Mouse (Mus musculus): ENCODE results near the gene Wdfy4. TPM values are rescaled to one million over a fixed set of nuclear protein-coding genes. Genes with fewer than 3 reads are reported as not detected.
A peak's percentile ranks its signal among the peaks of the same experiment; 100 is the strongest.

The Wdfy4 gene
- polyA plus RNA-seq, 1 experiment from 2014 or later, result 0.01 TPM

DNA sequence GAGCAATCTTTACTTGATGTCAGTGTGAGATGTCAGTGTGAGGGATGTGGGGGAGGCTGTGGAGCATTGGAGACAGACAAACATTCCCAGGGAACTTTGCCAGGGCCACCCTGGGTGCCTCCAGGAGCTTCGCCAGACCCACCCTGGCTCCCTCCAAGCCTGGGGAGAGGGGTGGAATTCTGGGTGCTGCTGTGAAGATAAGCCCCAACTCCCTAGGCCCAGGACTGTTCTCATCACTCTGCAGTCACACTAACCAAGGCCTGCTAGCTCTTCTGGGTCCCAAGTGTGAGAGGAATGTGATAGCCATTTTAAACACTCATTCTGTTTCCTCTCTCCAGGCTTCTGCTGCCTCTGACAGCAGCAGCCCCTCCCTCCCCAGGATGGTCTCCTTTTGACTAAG is 177.7 kb downstream of the Wdfy4 start:
- H3K9ac ChIP-seq, result no peak overlapping the region
- WGBS, result 94% methylated on average over 1 of the region's 1 CpGs
- H3K4me2 ChIP-seq, result no peak overlapping the region
- H3K27me3 ChIP-seq, result no peaks in the 10 kb centered on the region
- ATAC-seq, result no peak
- H3K27ac ChIP-seq, result no peak overlapping the region
- H3K4me1 ChIP-seq, result no peaks in the 10 kb centered on the region
- no peaks in the 10 kb centered on the region for H3K36me3 ChIP-seq (ENCODE audit: poor library complexity, severe bottlenecking)
- H3K9me3 ChIP-seq (replicated peaks), result 0 out of 2 replicates have a peak, but pooled peaks cover 4% of the 10 kb centered on the region
- H3K4me3 ChIP-seq, result no peak overlapping the region

DNA sequence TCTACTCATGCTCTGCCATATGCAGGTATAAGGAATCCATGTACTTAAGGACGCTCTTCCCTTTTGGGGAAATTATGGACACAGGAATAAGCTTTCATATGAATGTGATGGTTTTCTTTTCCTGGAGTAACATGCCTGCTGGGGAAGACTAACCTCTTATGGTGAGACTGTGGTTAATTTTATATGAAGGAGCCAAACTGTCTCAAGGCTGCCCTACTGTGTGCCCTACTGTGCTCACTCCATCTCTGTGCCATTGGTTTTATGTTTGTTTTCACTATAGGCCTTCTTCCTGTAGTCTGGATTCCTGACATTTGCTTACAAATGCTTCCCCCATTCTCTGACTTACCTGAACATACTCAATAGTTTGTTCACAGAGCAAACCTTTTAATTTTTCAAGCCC is 180.2 kb downstream of the Wdfy4 start:
- no peak overlapping the region for H3K4me2 ChIP-seq
- H3K27ac ChIP-seq, result no peak overlapping the region
- no peaks in the 10 kb centered on the region for H3K36me3 ChIP-seq (ENCODE audit: poor library complexity, severe bottlenecking)
- no peaks in the 10 kb centered on the region for H3K27me3 ChIP-seq
- 94% methylated on average over 1 of the region's 1 CpGs for WGBS
- H3K4me3 ChIP-seq, result no peak overlapping the region
- peaks cover 5% of the 10 kb centered on the region for H3K4me1 ChIP-seq
- H3K9me3 ChIP-seq (replicated peaks), result 0 out of 2 replicates have a peak, but pooled peaks cover 4% of the 10 kb centered on the region
- no peak for ATAC-seq
- H3K9ac ChIP-seq, result no peak overlapping the region

DNA sequence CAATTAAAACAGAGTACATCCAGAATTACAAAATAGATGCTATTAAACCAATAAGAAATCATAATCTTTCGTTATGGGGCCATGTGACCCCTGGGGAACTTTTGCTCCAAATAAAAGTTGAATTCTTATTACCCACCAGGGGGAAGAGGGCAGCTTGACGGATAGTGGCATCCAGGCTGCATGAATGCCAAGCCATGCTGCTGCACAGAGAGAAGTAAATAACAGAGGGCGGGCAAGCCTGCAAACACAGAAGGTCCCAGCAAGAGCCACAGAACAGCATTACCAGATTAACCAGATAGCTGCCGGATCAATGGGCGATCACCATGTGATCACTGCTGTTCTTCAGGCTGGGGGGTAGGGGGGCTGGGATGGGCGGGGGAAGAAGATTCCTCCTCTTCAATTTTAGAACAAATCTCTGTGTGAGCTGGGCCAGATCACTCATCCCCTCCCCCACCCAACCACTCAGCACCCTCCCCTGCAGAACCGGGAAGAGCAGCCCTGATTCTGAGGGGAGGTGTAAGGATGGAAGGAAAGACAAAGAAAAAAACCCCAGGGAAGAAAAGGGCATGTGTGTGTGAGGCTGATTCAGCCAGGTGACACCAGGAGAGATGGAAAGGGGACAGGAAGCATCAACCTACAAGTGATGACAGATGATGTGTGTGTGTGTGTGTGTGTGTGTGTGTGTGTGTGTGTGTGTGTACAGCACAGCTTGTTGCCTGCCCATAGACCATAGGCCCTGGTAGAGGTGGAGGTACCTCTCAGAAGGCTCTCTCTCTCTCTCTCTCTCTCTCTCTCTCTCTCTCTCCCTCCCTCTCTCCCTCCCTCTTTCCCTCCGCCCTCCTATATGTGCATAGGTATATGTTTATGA is 185.0 kb downstream of the Wdfy4 start:
- Histone ChIP-seq H3K4me1 (peaks cover 15% of the 10 kb centered on the region), H3K27me3 (no peaks in the 10 kb centered on the region), H3K36me3 (ENCODE audit: poor library complexity, severe bottlenecking) (no peaks in the 10 kb centered on the region), H3K4me3 (no peak overlapping the region), H3K27ac (no peak overlapping the region), H3K9me3 (replicated peaks) (0 out of 2 replicates have a peak, but pooled peaks cover 4% of the 10 kb centered on the region), H3K4me2 (peak overlapping the region; percentile 17; the same call in 1 of the 2 replicates), H3K9ac (no peak overlapping the region)
- 12% methylated on average over 8 of the region's 8 CpGs for WGBS
- peak; percentile 41 for ATAC-seq

DNA sequence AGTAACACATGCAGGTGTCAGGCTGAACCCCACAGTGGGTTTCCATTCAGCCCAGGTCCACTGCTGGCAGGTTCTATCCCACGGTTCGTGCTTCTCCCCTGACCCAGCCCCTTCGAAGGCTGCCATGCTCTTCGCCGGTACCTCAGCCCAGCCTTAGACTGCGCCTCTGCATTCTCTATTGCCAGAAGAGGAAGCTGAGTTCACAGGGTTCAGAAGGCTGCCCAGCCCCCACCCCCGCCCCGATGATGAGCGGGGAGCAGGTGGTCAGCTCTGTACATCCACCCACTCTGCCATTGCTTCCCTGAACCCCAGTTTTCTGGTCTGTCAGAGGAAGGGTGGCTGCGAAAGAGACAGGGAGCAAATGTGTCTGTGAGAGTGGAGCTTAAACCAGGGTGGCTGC is 185.8 kb downstream of the Wdfy4 start:
- H3K9ac ChIP-seq, result no peak overlapping the region
- ATAC-seq, result no peak

DNA sequence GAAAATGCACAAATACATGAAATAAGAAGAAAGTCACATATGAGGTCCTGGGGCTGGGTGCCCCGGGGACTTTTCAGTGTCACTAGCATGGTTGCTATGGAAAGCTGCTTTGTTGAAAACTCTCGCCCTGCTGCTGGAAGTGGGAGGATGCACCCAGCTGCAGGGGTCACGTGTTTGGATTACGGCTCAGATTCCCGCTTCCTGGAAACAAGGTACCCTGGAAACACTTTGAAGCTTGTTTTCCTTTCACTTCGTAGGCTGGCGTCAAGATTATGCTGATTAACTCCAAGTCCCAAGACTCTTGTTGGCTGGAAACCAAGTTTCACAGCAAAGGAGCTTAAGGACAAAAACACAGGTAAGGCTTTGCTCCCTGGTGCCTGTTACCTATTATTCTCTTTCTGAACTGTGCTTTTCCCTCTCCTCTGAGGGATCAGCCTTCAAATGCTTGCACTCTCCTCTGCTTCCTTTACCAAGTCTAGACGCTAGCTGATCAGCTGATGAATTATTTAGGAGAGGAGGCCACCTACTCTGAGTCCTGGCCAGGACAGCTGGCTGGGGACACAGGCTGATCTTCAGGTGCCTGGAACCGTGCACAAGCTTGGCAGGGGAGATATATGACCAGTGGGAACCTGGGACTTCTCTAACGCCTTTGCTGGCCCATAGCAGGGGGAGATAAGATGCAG is 190.2 kb downstream of the Wdfy4 start:
- 0 out of 2 replicates have a peak, but pooled peaks have one; percentile 50 for ATAC-seq
- H3K27ac ChIP-seq, result no peak overlapping the region
- 6% methylated on average over 10 of the region's 10 CpGs for WGBS
- H3K9ac ChIP-seq, result no peak overlapping the region
- H3K36me3 ChIP-seq (ENCODE audit: poor library complexity, severe bottlenecking), result no peaks in the 10 kb centered on the region
- peaks cover 19% of the 10 kb centered on the region for H3K4me1 ChIP-seq
- H3K4me3 ChIP-seq, result no peak overlapping the region
- no peaks in the 10 kb centered on the region for H3K27me3 ChIP-seq
- H3K4me2 ChIP-seq, result peak overlapping the region; percentile 36
- H3K9me3 ChIP-seq (replicated peaks), result no peaks in the 10 kb centered on the region

More for the DNA sequence above, 185.8 kb downstream of the Wdfy4 start:
- Histone ChIP-seq H3K27ac (0 out of 2 replicates have a peak overlapping the region, but pooled peaks have one; percentile 14), H3K9me3 (replicated peaks) (no peaks in the 10 kb centered on the region), H3K36me3 (ENCODE audit: poor library complexity, severe bottlenecking) (no peaks in the 10 kb centered on the region), H3K4me3 (no peak overlapping the region), H3K27me3 (no peaks in the 10 kb centered on the region), H3K4me2 (no peak overlapping the region), H3K4me1 (peaks cover 23% of the 10 kb centered on the region)
- whole genome bisulfite sequencing, result 20% methylated on average over 10 of the region's 10 CpGs

DNA sequence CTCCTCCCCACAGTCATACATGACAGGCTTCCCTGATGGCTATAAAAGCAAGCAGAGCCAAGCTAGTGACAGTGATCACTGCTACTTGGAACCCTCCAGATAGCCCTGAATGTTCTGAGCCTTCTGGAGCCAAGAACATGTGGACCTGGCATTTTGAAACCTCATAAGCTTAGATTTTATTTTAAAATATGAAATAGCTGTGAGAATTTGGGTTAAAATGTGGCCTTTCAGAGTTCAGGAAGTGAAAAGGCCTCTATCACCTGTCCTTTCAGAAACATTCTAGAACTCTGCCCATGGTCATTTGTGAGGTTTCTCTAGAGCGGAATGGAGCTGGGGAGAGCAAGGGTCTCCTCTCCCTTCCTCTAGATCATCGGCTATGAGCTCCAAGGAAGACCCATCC is 194.2 kb downstream of the Wdfy4 start, which contains the start of gene Lrrc18:
Gene Lrrc18, plus strand, starts transcription at position 301 of the 400 bp plus-strand sequence.
- Histone ChIP-seq H3K27me3 (no peaks in the 10 kb centered on the region), H3K4me2 (no peak within 1 kb of the TSS), H3K4me3 (no peak within 1 kb of the TSS), H3K4me1 (peaks cover 12% of the 10 kb centered on the region), H3K9ac (no peak within 1 kb of the TSS), H3K27ac (no peak within 1 kb of the TSS), H3K9me3 (replicated peaks) (no peaks in the 10 kb centered on the region), H3K36me3 (ENCODE audit: poor library complexity, severe bottlenecking) (no peaks in the 10 kb centered on the region)
- ATAC-seq, result no peak
- 91% methylated on average over 2 of the region's 2 CpGs for WGBS

DNA sequence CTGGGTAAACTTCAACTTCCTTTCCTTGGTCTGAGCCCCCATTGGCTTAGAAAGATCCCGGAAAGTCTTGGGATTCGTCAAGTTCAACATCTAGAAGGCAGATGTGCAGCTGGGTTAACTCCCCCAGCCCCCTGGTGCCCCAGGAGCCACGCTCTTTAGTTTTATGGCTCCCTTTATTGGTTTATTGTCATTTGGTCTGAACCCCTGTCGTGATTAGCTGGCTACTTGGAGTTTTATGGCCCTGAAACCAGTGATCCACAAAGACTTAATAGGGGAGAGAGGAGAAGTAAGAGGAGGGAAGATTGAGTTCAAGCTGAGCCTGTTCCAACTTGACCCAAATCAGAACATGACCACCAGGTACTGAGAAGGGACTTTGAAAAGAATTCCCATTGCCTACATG is 198.6 kb downstream of the Wdfy4 start:
- no peak for ATAC-seq
- WGBS, result 65% methylated on average over 4 of the region's 4 CpGs
- no peaks in the 10 kb centered on the region for H3K4me1 ChIP-seq
- no peak overlapping the region for H3K9ac ChIP-seq
- H3K4me3 ChIP-seq, result no peak overlapping the region
- no peak overlapping the region for H3K27ac ChIP-seq
- no peaks in the 10 kb centered on the region for H3K27me3 ChIP-seq
- H3K9me3 ChIP-seq (replicated peaks), result no peaks in the 10 kb centered on the region
- no peaks in the 10 kb centered on the region for H3K36me3 ChIP-seq (ENCODE audit: poor library complexity, severe bottlenecking)
- H3K4me2 ChIP-seq, result no peak overlapping the region

DNA sequence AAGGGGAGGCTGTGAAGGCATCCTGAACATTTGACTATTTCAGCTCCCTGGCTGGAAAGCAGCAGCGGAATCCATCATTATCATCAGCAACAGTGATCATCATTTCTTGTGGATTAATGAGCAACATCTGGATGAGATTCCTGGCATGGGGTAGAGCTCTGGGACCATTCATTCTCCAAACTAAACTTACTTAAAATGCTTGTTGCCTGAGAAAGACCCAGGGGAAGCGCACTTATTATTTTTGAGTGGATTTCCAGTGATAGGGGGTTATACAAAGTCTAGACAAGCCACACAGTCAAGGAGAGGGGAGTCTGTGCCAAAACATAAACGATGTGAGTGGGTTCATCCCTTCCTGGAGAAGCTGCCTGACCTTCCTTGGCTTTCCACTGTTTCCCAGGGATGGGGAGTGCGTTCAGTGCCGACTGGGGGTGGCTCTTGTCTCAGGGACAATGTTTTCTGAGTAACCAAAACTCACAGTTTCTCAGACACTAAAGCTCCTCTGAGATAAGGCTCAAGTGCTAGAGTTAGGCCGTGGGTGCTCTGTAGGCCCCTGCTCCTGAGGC is 201.1 kb downstream of the Wdfy4 start:
- no peak overlapping the region for H3K9ac ChIP-seq
- no peaks in the 10 kb centered on the region for H3K9me3 ChIP-seq (replicated peaks)
- no peak overlapping the region for H3K4me2 ChIP-seq
- H3K4me3 ChIP-seq, result no peak overlapping the region
- no peak for ATAC-seq
- H3K27me3 ChIP-seq, result no peaks in the 10 kb centered on the region
- H3K27ac ChIP-seq, result no peak overlapping the region
- H3K36me3 ChIP-seq (ENCODE audit: poor library complexity, severe bottlenecking), result no peaks in the 10 kb centered on the region
- WGBS, result 86% methylated on average over 6 of the region's 6 CpGs
- H3K4me1 ChIP-seq, result no peaks in the 10 kb centered on the region

DNA sequence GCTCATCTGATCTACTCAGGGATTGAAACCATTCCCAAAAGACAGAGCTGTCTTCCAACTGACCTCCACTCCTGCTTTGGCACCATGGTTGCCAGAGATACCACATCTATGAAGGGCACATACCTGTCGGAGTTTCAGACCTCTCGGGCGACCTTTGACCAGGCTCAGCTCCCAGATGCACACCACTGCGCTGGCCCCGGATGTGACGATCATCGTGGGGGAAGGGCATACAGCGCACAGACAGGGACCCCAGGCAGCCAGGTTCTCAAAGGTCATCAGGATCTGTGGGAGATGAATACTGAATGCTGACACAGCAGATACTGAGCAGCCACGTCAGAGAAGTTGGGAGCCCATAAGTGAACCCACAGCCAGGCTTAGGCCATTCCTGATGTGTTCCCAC is 214.6 kb downstream of the Wdfy4 start:
- Histone ChIP-seq H3K4me1 (no peaks in the 10 kb centered on the region), H3K4me3 (no peak overlapping the region)

DNA sequence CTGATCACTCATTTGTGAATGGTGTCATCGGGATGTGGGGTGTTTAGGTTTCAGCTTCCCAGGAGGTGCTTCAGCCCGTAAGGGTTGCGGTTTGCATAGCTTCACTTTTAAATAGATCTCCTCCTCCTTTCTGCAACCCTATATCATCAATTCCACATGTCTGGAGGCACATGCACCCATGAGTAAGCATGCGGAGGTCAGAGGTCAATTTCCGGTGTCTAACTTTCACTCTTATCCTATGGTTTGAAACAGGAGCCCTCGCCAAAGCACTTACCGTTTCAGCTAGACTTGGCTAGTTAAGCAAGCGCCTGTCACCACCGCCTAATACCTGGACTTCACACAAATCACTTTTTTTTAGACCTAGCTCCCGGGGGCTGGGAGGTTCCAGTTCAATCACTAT is 220.6 kb downstream of the Wdfy4 start:
- no peaks in the 10 kb centered on the region for H3K27me3 ChIP-seq
- H3K9ac ChIP-seq, result no peak overlapping the region
- H3K4me1 ChIP-seq, result no peaks in the 10 kb centered on the region
- no peaks in the 10 kb centered on the region for H3K9me3 ChIP-seq (replicated peaks)
- H3K4me3 ChIP-seq, result no peak overlapping the region
- no peak for ATAC-seq
- no peak overlapping the region for H3K4me2 ChIP-seq
- H3K27ac ChIP-seq, result no peak overlapping the region
- no peaks in the 10 kb centered on the region for H3K36me3 ChIP-seq (ENCODE audit: poor library complexity, severe bottlenecking)
- WGBS, result 87% methylated on average over 10 of the region's 10 CpGs

More for the DNA sequence above, 214.6 kb downstream of the Wdfy4 start:
- 82% methylated on average over 9 of the region's 9 CpGs for WGBS
- no peak overlapping the region for H3K4me2 ChIP-seq
- H3K9me3 ChIP-seq (replicated peaks), result no peaks in the 10 kb centered on the region
- no peaks in the 10 kb centered on the region for H3K36me3 ChIP-seq (ENCODE audit: poor library complexity, severe bottlenecking)
- no peak overlapping the region for H3K9ac ChIP-seq
- no peak overlapping the region for H3K27ac ChIP-seq
- no peaks in the 10 kb centered on the region for H3K27me3 ChIP-seq
- no peak for ATAC-seq

DNA sequence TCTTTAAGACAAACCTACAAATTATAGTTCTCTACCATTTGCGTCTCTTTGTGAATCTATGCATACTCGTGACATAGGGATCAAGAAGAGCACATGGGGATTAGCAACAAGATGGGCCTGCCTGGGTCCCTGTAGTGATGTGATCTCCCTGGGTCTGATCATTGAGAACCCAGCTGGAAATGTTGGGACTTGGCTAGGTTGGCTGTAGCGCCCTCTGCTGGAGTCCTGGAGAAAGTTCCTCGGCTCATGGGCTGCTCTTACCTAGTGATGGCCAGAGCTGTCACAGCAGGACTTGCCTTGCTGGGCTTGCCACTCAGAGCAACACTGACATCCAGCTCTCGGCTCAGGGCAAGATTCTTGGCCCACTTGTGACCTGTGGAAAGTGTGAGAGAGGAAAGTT is 224.8 kb downstream of the Wdfy4 start:
- Histone ChIP-seq H3K36me3 (ENCODE audit: poor library complexity, severe bottlenecking) (no peaks in the 10 kb centered on the region), H3K27ac (no peak overlapping the region), H3K27me3 (no peaks in the 10 kb centered on the region), H3K9ac (no peak overlapping the region), H3K4me3 (no peak overlapping the region), H3K9me3 (replicated peaks) (no peaks in the 10 kb centered on the region), H3K4me2 (no peak overlapping the region), H3K4me1 (peaks cover 4% of the 10 kb centered on the region; the same call in 1 of the 2 replicates)
- WGBS, result 37% methylated on average over 5 of the region's 5 CpGs
- ATAC-seq, result no peak

DNA sequence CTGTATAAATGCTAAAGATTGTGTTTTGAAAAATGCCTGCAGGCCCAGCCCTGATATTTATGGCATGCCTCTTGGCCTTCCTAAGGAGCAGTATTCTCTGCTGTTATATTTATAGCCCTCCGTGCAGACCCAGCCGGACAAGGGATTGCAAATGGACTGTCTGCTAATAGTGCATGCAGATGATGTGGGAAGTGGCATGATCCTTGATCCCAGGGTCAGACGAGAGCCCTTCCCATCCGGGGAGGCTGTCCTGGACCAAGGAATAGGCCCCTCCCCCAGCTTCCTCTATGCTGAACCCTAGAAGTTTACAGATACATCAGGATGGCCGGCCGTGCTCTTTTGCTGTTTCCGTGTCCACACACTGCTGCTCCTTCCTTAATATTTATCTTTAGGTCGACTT is 226.6 kb downstream of the Wdfy4 start:
- Histone ChIP-seq H3K4me1 (peaks cover 9% of the 10 kb centered on the region; the same call in 1 of the 2 replicates), H3K27me3 (no peaks in the 10 kb centered on the region), H3K4me2 (no peak overlapping the region), H3K27ac (no peak overlapping the region), H3K9me3 (replicated peaks) (no peaks in the 10 kb centered on the region), H3K9ac (no peak overlapping the region), H3K4me3 (no peak overlapping the region), H3K36me3 (ENCODE audit: poor library complexity, severe bottlenecking) (no peaks in the 10 kb centered on the region)
- WGBS, result 84% methylated on average over 8 of the region's 8 CpGs
- ATAC-seq, result no peak

Measured in forebrain, embryonic 13.5 days (tissue).